Mouse (Mus musculus) MEL (cell line): ENCODE data around the gene Rab5a. TPM values are rescaled to one million over a fixed set of nuclear protein-coding genes. Genes with fewer than 3 reads are reported as not detected.

Experiments
- DNase-seq: peaks from one replicate; pipeline ENCODE4 v3.0.0; 2011; ENCODE audit warnings: low read depth, low spot score
- H3K27ac ChIP-seq: 2 replicates; pipeline ENCODE4 v1.5.1; 2012; ENCODE audit warnings: low read depth, mild to moderate bottlenecking, control low read depth, low read length, moderate library complexity; ENCODE audit not compliant: control insufficient read depth
- H3K27me3 ChIP-seq, 2 experiments: fragments of 150-350 bp in 1 of 2; sonication (generic) in 1 of 2; 2 replicates each; pipeline ENCODE4 v1.6.1; 2012; ENCODE audit warnings: low read length in 2 of 2, mild to moderate bottlenecking in 2 of 2, improper control_type of control experiment in 1 of 2, moderate library complexity in 1 of 2; ENCODE audit not compliant: insufficient read depth in 2 of 2, control insufficient read depth in 1 of 2
- H3K36me3 ChIP-seq, 2 experiments: 2 replicates each; pipeline ENCODE4 v1.6.1; 2012 to 2014; ENCODE audit warnings: low read length in 2 of 2, improper control_type of control experiment in 1 of 2, inconsistent platforms in 1 of 2, mild to moderate bottlenecking in 1 of 2; ENCODE audit not compliant: insufficient read depth in 2 of 2, control insufficient read depth in 1 of 2
- H3K4me1 ChIP-seq, 2 experiments: fragments of 150-350 bp in 1 of 2; sonication (generic) in 1 of 2; 2 replicates each; pipeline ENCODE4 v1.6.1; 2012; ENCODE audit warnings: low read length in 2 of 2, improper control_type of control experiment in 1 of 2, mild to moderate bottlenecking in 1 of 2; ENCODE audit not compliant: insufficient read depth in 2 of 2, control insufficient read depth in 1 of 2
- H3K4me3 ChIP-seq, 2 experiments: fragments of 150-350 bp in 1 of 2; sonication (generic) in 1 of 2; 2 replicates each; pipeline ENCODE4 v1.5.1; 2012; ENCODE audit warnings: low read depth in 2 of 2, low read length in 2 of 2, mild to moderate bottlenecking in 2 of 2, moderate library complexity in 2 of 2, control low read depth in 1 of 2, improper control_type of control experiment in 1 of 2; ENCODE audit not compliant: control insufficient read depth in 1 of 2, insufficient read depth in 1 of 2
- H3K79me2 ChIP-seq: 2 replicates; pipeline ENCODE4 v1.6.1; 2012; ENCODE audit warnings: mild to moderate bottlenecking, low read length, moderate library complexity; ENCODE audit not compliant: control insufficient read depth, poor library complexity, insufficient read depth
- H3K9ac ChIP-seq: 2 replicates; pipeline ENCODE4 v1.6.1; 2012; ENCODE audit warnings: low read depth, mild to moderate bottlenecking, control low read depth, low read length, moderate library complexity; ENCODE audit not compliant: control insufficient read depth, poor library complexity, severe bottlenecking
- H3K9me3 ChIP-seq: fragments of 150-350 bp; sonication (generic); replicated peaks from 2 replicates; pipeline ENCODE4 v1.6.1; 2012; ENCODE audit warnings: mild to moderate bottlenecking, low read length, improper control_type of control experiment, moderate library complexity; ENCODE audit not compliant: insufficient read depth
- CTCF ChIP-seq, 3 experiments: IDR thresholded peaks in 2 of 3; conservative IDR thresholded peaks in 1 of 3; 2 replicates each; pipeline ENCODE4 v1.5.1; 2011 to 2012; ENCODE audit warnings: low read length in 3 of 3, low read depth in 2 of 3, mild to moderate bottlenecking in 2 of 3, improper control_type of control experiment in 1 of 3, inconsistent platforms in 1 of 3, mixed read lengths in 1 of 3, moderate library complexity in 1 of 3; ENCODE audit not compliant: control insufficient read depth in 1 of 3, insufficient read depth in 1 of 3, poor library complexity in 1 of 3, severe bottlenecking in 1 of 3
- ETS1 ChIP-seq: IDR thresholded peaks from 2 replicates; pipeline ENCODE4 v1.6.1; 2012; ENCODE audit warnings: low read depth, mild to moderate bottlenecking, inconsistent platforms, low read length, improper control_type of control experiment, moderate library complexity
- SMC3 ChIP-seq: IDR thresholded peaks from 2 replicates; pipeline ENCODE4 v1.6.1; 2011; ENCODE audit warnings: low read depth, low read length, improper control_type of control experiment
- USF1 ChIP-seq: IDR thresholded peaks from 2 replicates; pipeline ENCODE4 v1.6.1; 2014; ENCODE audit warnings: low read depth, mild to moderate bottlenecking, inconsistent platforms, low read length, improper control_type of control experiment, moderate library complexity
- USF2 ChIP-seq, 2 experiments: IDR thresholded peaks; 2 replicates each; pipeline ENCODE4 v1.6.1; 2011 to 2012; ENCODE audit warnings: improper control_type of control experiment in 2 of 2, low read length in 2 of 2, borderline replicate concordance in 1 of 2, inconsistent platforms in 1 of 2, low read depth in 1 of 2, mild to moderate bottlenecking in 1 of 2; ENCODE audit not compliant: insufficient read depth in 1 of 2
- polyA plus RNA-seq, 2 experiments: library from polyadenylated mRNA; stranded (reverse) in 1 of 2; unstranded in 1 of 2; fragments of >175 nt in 1 of 2; fragments of >200 nt in 1 of 2; gene quantifications; 2 replicates each; pipeline versions ENCODE4 v1.2.1 to v1.2.4; 2012; ENCODE audit warnings: low replicate concordance in 2 of 2, low read depth in 1 of 2; ENCODE audit not compliant: insufficient read length in 2 of 2, insufficient read depth in 1 of 2, missing spikeins in 1 of 2
- total RNA-seq: library from RNA; depleted of rRNA; stranded (reverse); fragments of 300-350 nt; gene quantifications from 2 replicates; pipeline ENCODE4 v1.2.3, GENCODE M21; 2012; rRNA removed

The Rab5a gene
- total and polyA plus RNA-seq, 3 experiments, result 22.7 to 23.7 TPM; not detected in 1

- Histone ChIP-seq H3K27ac (no peak overlapping the region), H3K4me1 (peaks cover 0 to 2% of the 10 kb centered on the region in 2 experiments; a peak in 1 of 4 replicates), H3K4me3 (no peak overlapping the region), H3K36me3 (no peaks in the 10 kb centered on the region; a peak in 1 of 4 replicates), H3K27me3 (no peaks in the 10 kb centered on the region; a peak in 1 of 4 replicates), H3K9me3 (no peaks in the 10 kb centered on the region), H3K9ac (no peak overlapping the region), H3K79me2 (no peaks in the 10 kb centered on the region)
- DNase-seq, result peak; percentile 43
- TF ChIP-seq CTCF (IDR thresholded peaks at IDR 0.05 in 2 of 3, conservative IDR thresholded peaks at IDR 0.05 in 1 of 3; ENCODE audit: control insufficient read depth in 1 of 3, insufficient read depth in 1 of 3, low read depth in 2 of 3, low read length in 3 of 3, poor library complexity in 1 of 3, severe bottlenecking in 1 of 3) (peak; percentile 39 to 55 (median 40)), SMC3 (peak; percentile 8; the same call in 1 of the 2 replicates), ETS1 (no peak), USF1 (no peak)
Measured at GRCm38 (mm10) chr17:53554088-53554487, 75.1 kb downstream of the Rab5a start.

GRCm38 (mm10) chr17:53554813-53555212 is 75.8 kb downstream of the Rab5a start:
- no peaks in the 10 kb centered on the region for H3K27me3 ChIP-seq
- no peak for TF ChIP-seq USF2 (IDR thresholded peaks at IDR 0.05; ENCODE audit: borderline replicate concordance in 1 of 2, insufficient read depth in 1 of 2, low read depth in 1 of 2, low read length in 2 of 2)
- peak; percentile 45 for TF ChIP-seq ETS1
- TF ChIP-seq, all 39 proteins: peak for 1
- Histone ChIP-seq H3K9me3 (no peaks in the 10 kb centered on the region), H3K9ac (no peak overlapping the region), H3K4me1 (peaks cover 0 to 2% of the 10 kb centered on the region in 2 experiments; a peak in 1 of 4 replicates), H3K4me3 (no peak overlapping the region), H3K79me2 (no peaks in the 10 kb centered on the region), H3K27ac (no peak overlapping the region), H3K36me3 (no peaks in the 10 kb centered on the region; a peak in 2 of 4 replicates)
- no peak for DNase-seq

Other genes starting within 250 kb of the Rab5a start
- not detected in 2 replicates for gene Efhb, start 15.9 kb upstream of the Rab5a start, total RNA-seq
- gene Efhb, start 15.9 kb upstream of the Rab5a start, polyA plus RNA-seq, result not detected
- gene Pp2d1, start 60.2 kb downstream of the Rab5a start, total RNA-seq, result 0.07 and 0.08 TPM in 2 replicates
- gene Pp2d1, start 60.2 kb downstream of the Rab5a start, polyA plus RNA-seq, result under 1 TPM in 1 of 2 experiments, not detected in 1; 0.04 TPM
- 6.2 and 6.4 TPM in 2 replicates for gene Kat2b, start 87.6 kb downstream of the Rab5a start, total RNA-seq
- 1 to 10 TPM in 1 of 2 experiments, not detected in 1; 7.4 TPM for gene Kat2b, start 87.6 kb downstream of the Rab5a start, polyA plus RNA-seq
- 12.6 and 19.4 TPM in 2 replicates for gene Sgo1, start 210.1 kb downstream of the Rab5a start, total RNA-seq
- gene Sgo1, start 210.1 kb downstream of the Rab5a start, polyA plus RNA-seq, result 10 to 100 TPM in 1 of 2 experiments, not detected in 1; 21.4 TPM